Mouse (Mus musculus) stomach, postnatal 0 days (tissue): Measurements from ENCODE around the gene Gabrg3. TPM values are rescaled to one million over a fixed set of nuclear protein-coding genes. Genes with fewer than 3 reads are reported as not detected.

Source experiments
- ATAC-seq: fragments of 200-750 bp; cut with Nextera tagmentation; 2 replicates; pipeline ENCODE4 v1.8.0; 2017; ENCODE audit not compliant: low FRiP score, low TSS enrichment
- DNase-seq: peaks from one replicate; pipeline ENCODE4 v3.0.0-alpha.2; 2016; ENCODE audit warnings: low spot score
- H3K27ac ChIP-seq: fragments of 300-500 bp; sonication (generic); replicated peaks from 2 replicates; pipeline ENCODE4 v1.5.1; 2014; ENCODE audit warnings: mild to moderate bottlenecking, control low read depth
- H3K27me3 ChIP-seq: fragments of 300-500 bp; sonication (generic); 2 replicates; pipeline ENCODE4 v1.6.1; 2014; ENCODE audit warnings: low read length; ENCODE audit not compliant: control insufficient read depth, insufficient read depth
- H3K36me3 ChIP-seq: fragments of 300-500 bp; sonication (generic); 2 replicates; pipeline ENCODE4 v1.6.1; 2014; ENCODE audit warnings: low read length, mixed read lengths; ENCODE audit not compliant: control insufficient read depth, insufficient read depth
- H3K4me1 ChIP-seq: fragments of 300-500 bp; sonication (generic); replicated peaks from 2 replicates; pipeline ENCODE4 v1.6.1; 2014; ENCODE audit warnings: antibody characterized with exemption; ENCODE audit not compliant: control insufficient read depth, insufficient read depth
- H3K4me2 ChIP-seq: fragments of 300-500 bp; sonication (generic); replicated peaks from 2 replicates; pipeline ENCODE4 v1.6.1; 2014; ENCODE audit warnings: low read depth, mild to moderate bottlenecking, control low read depth, moderate library complexity
- H3K4me3 ChIP-seq: fragments of 300-500 bp; sonication (generic); 2 replicates; pipeline ENCODE4 v1.5.1; 2014; ENCODE audit warnings: low read depth, low read length, control low read depth
- H3K9ac ChIP-seq: fragments of 300-500 bp; sonication (generic); 2 replicates; pipeline ENCODE4 v1.6.1; 2014; ENCODE audit warnings: mild to moderate bottlenecking, low read length, control low read depth, mixed read lengths
- H3K9me3 ChIP-seq: fragments of 300-500 bp; sonication (generic); 2 replicates; pipeline ENCODE4 v1.6.1; 2016; ENCODE audit warnings: low read length; ENCODE audit not compliant: control insufficient read depth
- CTCF ChIP-seq: IDR thresholded peaks from 2 replicates; pipeline ENCODE4 v1.5.1; 2016; ENCODE audit warnings: antibody characterized with exemption, low read depth, mild to moderate bottlenecking, moderate library complexity
- EP300 ChIP-seq: optimal IDR thresholded peaks from 2 replicates; pipeline ENCODE3; 2016; ENCODE audit warnings: antibody characterized with exemption
- WGBS: fragments of 180-500 bp; shearing (Covaris S2); extraction: QIAGEN DNeasy Blood & Tissue Kit; methylation state at CpG from one replicate; pipeline ENCODE4 v1.1.7; 2014; 5-methylcytosine and 5-hydroxymethylcytosine counted together
- polyA plus RNA-seq: library from polyadenylated mRNA; unstranded; fragments of >200 nt; fragmentation: Nextera tagmentation; extraction: Ambion mirVana; gene quantifications from 2 replicates; pipeline ENCODE4 v1.2.1, GENCODE M21; 2015

Gene Gabrg3
- polyA plus RNA-seq, result 0.56 and 0.79 TPM in 2 replicates

DNA sequence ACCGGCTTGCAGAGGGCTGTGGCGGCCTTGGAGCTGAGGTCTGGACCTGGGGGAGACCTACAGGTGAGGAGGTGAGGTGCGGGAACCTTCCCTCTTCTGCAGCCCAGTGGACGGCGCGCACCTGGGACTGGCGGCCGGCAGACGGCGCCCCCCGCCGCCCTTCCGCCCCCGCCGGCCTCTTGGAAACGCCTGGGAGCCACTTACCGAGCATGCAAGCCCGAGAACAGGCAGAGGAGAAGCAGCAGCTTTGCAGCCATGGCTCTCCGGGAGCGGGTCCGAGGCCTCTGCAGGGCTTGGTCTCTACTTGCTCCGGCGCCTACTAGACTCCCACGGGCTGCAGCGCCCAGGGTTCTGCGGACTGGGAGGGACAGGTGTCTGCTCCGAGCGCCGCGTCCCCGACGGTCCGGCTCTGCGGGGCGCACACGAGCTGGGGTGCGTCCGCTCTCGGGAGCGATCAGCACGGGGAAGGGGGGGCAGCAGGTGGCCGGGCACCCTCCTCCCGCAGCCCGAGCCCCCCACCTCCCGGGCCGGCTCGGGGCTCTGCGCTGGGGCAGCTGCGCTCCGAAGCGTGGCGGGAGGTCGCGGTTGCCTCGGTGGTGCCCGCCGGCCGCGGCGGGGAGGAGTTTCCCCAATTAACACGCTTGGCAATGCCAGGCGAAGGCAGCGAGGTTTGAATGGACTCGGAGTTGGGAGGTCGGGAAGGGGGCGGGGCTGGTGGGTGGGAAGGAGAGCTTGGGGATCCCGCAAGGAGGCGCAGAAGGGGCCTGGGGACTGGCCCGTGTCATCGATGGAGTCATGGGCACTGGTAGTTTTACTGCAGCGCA lies at the start of gene Gabrg3:
Gene Gabrg3, minus strand, starts transcription at position 672 of the 824 bp plus-strand sequence.
- no peaks in the 10 kb centered on the region for H3K36me3 ChIP-seq
- 1% methylated on average over 54 of the region's 71 CpGs for WGBS
- no peaks in the 10 kb centered on the region for H3K9me3 ChIP-seq
- H3K4me3 ChIP-seq, result peak within 1 kb of the TSS; percentile 41
- TF ChIP-seq EP300 (no peak), CTCF (0 out of 2 replicates have a peak, but pooled peaks have one; percentile 12)
- H3K4me2 ChIP-seq, result peak within 1 kb of the TSS; percentile 88
- H3K9ac ChIP-seq, result 0 out of 2 replicates have a peak within 1 kb of the TSS, but pooled peaks have one; percentile 18
- H3K27me3 ChIP-seq, result peaks cover 7% of the 10 kb centered on the region
- DNase-seq (peak; percentile 20), ATAC-seq (peak; percentile 45; the same call in 1 of the 2 replicates)
- no peak within 1 kb of the TSS for H3K27ac ChIP-seq
- H3K4me1 ChIP-seq, result no peaks in the 10 kb centered on the region

DNA sequence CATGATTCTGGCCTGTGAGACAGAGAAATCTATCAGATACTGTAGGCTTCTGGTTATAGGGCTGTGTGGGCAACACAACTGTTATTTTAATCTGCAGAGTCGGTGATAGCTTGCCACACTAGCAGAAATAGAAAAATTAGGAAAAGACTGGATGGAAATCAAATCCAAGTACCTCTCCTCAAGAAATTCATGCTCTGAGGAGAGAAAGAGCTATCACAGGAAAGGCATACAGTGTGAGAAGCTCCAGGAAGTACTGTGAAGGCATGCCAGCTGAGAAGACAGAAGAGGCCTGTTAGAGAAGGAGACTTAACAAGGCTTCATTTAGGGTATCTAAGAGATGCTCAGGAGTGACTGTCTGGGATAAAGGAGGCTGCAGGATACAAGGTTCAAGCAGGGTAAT lies 35.7 kb upstream of the Gabrg3 start:
- WGBS, result 70% methylated on average over 1 of the region's 1 CpGs
- H3K27ac ChIP-seq, result no peak overlapping the region
- TF ChIP-seq CTCF (no peak), EP300 (no peak)

DNA sequence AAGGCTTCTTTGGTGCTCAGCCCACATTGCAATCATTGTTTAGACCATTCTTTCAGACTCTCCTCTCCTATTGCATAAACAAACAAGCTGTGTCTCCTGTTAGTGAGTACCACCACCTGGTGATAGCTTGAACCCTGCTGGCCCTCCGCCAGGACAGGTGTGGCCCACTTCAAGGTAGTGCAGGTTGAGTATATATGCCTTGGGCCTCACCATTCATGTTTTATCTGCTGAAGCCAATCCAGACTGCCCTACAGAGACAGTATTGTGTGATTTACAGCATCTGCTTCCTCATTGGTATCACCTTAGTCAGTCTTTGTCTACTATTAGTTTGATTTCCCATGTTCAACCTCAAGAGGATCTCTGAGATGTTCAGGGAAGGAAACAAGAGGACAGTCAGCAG lies 34.1 kb upstream of the Gabrg3 start:
- no peaks in the 10 kb centered on the region for H3K27me3 ChIP-seq
- H3K27ac ChIP-seq, result no peak overlapping the region
- 52% methylated on average over 1 of the region's 1 CpGs for WGBS
- no peaks in the 10 kb centered on the region for H3K9me3 ChIP-seq
- no peak for DNase-seq
- ATAC-seq, result no peak
- no peak overlapping the region for H3K9ac ChIP-seq
- no peaks in the 10 kb centered on the region for H3K36me3 ChIP-seq
- no peaks in the 10 kb centered on the region for H3K4me1 ChIP-seq
- no peak for TF ChIP-seq EP300
- TF ChIP-seq CTCF, result no peak
- no peak overlapping the region for H3K4me3 ChIP-seq
- no peak overlapping the region for H3K4me2 ChIP-seq

More for the DNA sequence above, 35.7 kb upstream of the Gabrg3 start:
- Histone ChIP-seq H3K4me3 (no peak overlapping the region), H3K9me3 (no peaks in the 10 kb centered on the region), H3K27me3 (no peaks in the 10 kb centered on the region), H3K36me3 (no peaks in the 10 kb centered on the region), H3K4me2 (no peak overlapping the region), H3K9ac (no peak overlapping the region), H3K4me1 (no peaks in the 10 kb centered on the region)
- DNase-seq (no peak), ATAC-seq (no peak)

DNA sequence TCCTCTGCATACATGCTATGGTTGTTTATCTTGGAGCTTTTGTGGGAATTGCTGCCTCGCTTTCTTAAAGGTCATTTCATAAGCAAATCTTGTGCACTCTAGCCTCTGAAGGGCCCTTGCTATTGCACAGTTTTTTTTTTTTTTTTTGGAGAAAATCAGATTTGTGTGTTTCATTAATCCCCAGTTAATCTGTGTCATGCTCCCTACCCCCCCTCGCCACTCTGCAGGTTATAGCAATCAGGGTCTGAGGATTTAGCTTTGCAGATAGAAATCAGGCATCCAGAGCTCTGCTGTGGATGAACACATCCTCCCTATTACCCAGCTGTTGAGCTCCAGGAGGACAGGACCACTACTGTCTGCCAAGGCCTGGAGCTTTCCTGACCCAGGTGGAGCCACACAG lies 32.4 kb upstream of the Gabrg3 start, which contains the start of gene Gabrb3:
Gene Gabrb3, plus strand, starts transcription at position 301 of the 400 bp plus-strand sequence.
- TF ChIP-seq EP300 (no peak), CTCF (no peak)
- Histone ChIP-seq H3K4me3 (no peak within 1 kb of the TSS), H3K4me1 (no peaks in the 10 kb centered on the region), H3K9me3 (no peaks in the 10 kb centered on the region), H3K4me2 (no peak within 1 kb of the TSS), H3K27ac (no peak within 1 kb of the TSS), H3K36me3 (no peaks in the 10 kb centered on the region), H3K27me3 (no peaks in the 10 kb centered on the region), H3K9ac (no peak within 1 kb of the TSS)
- ATAC-seq, result no peak
- DNase-seq, result no peak
- 51% methylated on average over 2 of the region's 2 CpGs for WGBS

DNA sequence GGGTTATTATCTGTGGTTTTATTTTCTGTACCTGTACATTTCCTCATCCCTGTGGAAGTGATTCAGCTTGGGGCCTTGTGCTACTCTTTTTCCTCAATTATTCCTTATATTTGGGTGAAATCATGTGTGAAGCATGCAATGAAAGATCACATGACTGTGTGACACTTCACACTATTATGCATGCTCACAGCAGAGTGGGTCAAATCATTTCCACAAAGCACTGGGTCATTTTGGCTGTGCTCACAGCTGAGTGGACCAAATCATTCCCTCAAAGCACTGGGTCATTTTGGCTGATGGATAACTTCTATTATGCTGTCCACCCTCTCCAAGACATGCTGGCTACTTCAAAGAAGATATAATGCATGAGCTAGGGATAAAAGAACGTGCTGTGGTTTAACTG lies 25.9 kb upstream of the Gabrg3 start:
- TF ChIP-seq CTCF (no peak), EP300 (no peak)
- WGBS, result 19% methylated on average over 1 of the region's 1 CpGs
- Histone ChIP-seq H3K4me3 (no peak overlapping the region), H3K4me2 (no peak overlapping the region), H3K4me1 (no peaks in the 10 kb centered on the region), H3K27me3 (no peaks in the 10 kb centered on the region), H3K9ac (no peak overlapping the region), H3K36me3 (no peaks in the 10 kb centered on the region), H3K9me3 (no peaks in the 10 kb centered on the region), H3K27ac (no peak overlapping the region)
- no peak for DNase-seq
- ATAC-seq, result no peak

DNA sequence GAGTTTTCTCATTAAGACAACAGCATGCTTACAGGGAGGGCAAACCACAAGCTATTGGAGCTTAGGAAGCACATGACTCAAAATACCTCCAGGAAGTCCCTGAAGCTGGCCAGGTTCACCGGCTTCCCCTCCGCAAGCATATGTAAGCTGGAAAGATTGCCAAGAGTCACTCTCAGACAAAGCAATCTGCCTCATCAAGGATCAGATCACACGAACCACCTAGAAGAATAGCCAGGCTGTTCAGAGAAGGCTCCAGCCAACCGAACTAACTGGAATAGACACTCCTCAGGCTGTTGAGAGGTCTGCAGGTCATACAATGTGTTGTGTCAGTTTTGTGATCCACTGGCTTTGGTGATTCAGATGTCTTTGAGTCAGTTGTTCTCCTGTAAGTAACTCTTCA lies 24.2 kb upstream of the Gabrg3 start:
- DNase-seq (no peak), ATAC-seq (no peak)
- 81% methylated on average over 4 of the region's 4 CpGs for WGBS
- Histone ChIP-seq H3K4me3 (no peak overlapping the region), H3K27ac (no peak overlapping the region), H3K4me2 (no peak overlapping the region), H3K4me1 (no peaks in the 10 kb centered on the region), H3K9me3 (no peaks in the 10 kb centered on the region), H3K36me3 (no peaks in the 10 kb centered on the region), H3K27me3 (no peaks in the 10 kb centered on the region), H3K9ac (no peak overlapping the region)
- TF ChIP-seq CTCF (no peak), EP300 (no peak)
